Mouse (Mus musculus): ENCODE measurements around the gene Mcm5.
A peak's percentile ranks its signal among the peaks of the same experiment; 100 is the strongest.

Mcm5 gene

DNA sequence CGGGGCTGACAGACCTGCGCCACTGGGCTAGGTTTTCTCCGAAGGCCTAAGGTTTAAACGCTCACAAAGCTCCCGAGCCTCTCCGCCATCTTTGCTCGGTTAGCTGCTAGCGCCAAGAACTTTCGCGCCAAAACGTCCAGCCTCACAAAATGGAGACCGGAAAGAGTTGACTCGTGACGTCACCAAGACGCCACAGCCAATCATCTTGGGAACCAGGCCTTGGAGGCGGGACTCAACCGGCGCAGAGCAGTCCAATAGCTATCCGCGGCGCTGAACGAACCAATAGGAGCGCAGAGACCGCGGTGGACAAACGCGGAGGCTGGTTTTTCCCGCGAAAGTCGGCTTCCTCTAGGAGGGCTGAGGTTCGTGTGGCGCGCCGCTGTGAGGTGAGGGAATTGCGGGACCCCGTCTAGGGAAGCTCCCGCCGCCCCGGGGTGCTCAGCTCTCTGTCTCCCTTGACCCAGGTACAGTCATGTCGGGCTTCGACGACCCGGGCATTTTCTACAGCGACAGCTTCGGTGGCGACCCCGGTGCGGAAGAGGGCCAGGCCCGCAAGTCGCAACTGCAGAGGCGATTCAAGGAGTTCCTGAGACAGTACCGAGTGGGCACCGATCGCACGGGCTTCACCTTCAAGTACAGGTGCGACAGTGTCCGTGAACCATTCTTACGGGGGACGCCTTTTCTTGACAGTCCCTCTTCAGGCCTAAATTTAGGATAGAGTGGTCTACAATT is at the start of gene Mcm5:
Mcm5 (plus strand) TSS at position 334 of the 732 bp plus-strand sequence.
- DNase-seq (ENCODE audit: low spot score in 2 of 2): peak; percentile 98

DNA sequence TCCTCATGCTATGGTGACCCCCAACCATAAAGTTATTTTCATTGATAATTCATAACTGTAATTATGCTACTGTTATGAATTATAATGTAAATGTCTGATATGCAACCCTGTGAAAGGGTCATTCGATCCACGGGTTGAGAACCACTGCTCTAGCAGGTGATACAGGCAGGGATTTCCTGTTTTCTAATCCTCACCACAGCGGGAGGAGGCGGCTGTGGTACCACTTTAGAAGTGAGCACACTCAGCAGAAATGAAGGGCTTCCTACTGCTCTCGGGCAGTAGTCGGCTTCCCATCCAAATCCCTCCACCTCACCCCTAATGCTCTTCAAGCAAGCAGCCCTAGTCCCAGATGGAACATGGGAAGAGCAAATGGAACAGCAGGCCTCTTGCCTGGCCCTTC is 49.3 kb upstream of the Mcm5 start:
- DNase-seq (ENCODE audit: low spot score in 2 of 2): no peak

DNA sequence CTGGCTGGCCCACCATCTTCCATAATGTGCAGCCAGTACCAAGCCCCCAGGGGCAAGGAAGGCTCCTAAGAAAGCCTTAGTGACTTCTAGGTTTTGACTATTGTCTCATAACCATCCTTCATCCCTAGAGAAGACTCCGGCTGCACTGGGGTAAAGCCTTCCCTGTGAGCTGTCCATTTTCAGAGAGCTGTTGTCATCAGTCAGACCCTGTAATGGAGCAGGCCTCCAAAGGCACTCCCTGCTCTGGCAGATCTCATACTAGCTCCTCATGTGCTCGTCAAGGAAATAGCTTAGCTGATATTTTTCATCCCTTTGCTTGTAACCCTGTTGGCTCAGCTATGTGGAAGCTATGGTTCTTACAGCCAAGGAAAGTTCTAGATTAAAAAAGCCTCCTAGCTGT is 48.6 kb upstream of the Mcm5 start:
- DNase-seq (ENCODE audit: low spot score in 2 of 2): no peak

DNA sequence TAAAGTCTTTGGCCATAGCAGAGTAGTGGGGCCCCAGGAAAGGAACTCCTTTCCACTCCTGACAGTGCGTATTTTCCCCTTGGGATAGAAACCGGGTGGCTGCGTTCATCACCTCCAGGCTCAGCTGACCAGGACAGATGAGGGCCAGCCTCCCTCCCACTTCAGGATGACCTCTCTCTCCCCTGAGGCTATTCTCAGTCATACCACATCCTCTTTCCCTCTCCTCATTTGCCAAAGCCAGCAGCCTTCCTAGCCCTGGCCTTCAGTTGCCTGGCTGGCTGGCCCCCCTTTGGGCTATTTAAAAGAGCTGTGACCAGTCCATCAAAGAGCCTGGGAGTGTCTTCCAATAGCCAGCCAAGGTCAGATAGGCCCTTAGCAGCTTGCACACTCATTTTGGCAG is 46.1 kb upstream of the Mcm5 start:
- DNase-seq (ENCODE audit: low spot score in 2 of 2): no peak

DNA sequence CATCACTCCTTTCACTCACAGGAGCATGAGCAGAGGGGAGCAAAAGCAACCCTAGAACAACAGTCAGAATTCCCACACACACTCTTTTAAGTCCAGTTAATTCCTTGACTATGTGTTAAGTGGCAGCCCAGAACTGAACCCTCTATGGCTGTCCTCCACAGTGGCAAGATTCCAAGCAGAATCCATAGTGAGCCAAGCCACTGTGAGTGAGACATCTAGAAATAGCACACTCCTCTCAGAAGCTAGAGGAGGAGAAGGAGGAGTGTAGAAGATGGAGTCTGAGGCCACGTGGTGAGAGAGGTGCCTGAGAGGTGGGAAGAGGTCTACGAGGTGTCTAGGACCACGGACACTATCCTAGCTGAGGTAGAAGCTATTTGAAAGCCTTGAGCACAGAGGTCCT is 44.6 kb upstream of the Mcm5 start:
- no peak for DNase-seq (ENCODE audit: low spot score in 2 of 2)

DNA sequence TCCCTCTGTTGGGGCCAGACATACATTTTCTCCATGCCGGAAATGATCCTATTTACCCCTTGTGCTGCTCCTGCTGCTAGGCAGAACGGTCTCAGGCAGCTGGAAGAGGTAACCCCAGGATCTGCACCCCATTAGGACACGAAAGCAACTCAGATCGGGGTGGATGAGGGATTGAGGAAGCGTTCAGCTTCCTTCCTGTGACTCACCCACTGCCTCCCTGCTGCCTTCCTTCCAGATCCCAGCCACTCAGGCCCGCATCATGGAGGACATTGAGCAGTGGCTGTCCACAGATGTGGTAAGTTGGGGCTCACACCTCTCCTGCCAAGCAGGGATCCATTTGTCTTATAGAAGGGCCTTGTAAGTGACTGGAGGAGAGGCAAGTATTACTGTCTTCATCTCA is 42.1 kb upstream of the Mcm5 start:
- no peak for DNase-seq (ENCODE audit: low spot score in 2 of 2)

DNA sequence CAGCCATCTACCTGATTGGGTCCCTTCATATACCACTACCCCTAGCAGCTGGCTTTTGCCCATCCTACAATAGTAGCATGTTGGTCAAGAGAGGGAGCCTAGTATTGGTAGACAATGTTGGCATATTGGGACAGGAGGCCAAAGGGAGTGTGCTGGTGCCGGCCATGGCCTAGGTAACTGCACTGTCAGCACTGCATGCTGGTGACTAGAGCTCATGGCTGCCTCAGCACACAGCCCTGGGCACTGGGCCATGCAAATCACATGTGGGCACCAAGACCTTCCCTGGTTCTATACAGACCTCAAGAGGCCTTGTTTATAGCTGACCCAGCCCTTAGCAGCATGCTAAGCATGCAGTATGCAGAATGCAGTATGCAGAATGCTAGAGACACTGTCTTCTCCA is 39.1 kb upstream of the Mcm5 start:
- no peak for DNase-seq (ENCODE audit: low spot score in 2 of 2)

DNA sequence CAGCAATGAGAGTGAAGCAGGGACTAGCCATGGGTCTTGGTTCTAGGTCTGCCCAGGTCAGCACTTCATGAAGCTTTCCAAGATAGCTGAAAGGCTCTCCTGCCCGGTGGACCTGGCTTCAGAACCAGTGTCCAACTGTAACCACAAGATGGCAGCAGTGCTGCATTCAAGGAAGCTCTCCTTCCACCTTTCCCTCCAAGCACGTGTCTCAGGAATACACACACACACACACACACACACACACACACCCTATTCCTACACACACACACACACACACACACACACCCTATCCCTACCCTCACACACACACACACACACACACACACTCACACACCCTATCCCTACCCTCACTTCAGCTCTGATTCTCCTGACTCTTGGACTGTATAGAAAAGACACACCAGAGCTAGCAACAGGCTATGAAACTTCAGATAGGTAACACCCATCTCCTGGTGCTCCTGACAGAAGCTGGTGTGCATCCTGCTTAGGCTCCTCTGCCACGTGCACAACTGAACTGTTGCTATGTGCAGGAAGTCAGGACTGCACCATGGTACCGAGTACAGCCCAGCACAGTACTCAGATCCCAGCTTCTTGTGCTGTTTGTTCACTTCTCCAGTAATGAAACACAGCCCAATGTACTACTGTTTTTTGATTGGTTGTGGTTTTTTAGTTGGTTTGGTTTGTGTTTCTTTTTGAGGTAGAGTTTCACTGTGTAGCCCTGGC is 37.6 kb upstream of the Mcm5 start:
- DNase-seq (ENCODE audit: low spot score in 2 of 2): peak; percentile 25 to 74

DNA sequence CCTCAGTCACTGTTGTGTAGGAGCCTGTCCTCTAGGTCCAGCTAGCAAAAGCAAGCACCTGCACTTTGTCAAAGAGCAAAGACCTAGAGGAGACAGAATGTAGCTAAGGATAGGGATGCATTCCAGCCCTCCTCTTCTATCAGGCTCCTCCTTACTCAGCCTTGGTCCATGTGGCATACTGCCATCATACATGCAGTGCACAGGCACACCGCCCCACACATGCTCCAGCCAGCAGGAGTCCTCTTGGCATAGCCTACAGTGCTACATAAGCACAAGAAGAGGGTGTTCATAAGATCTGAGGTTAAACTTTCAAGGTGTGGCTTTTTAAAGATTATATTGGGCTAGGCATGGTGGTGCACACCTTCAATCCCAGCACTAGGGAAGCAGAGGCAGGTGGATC is 34.5 kb upstream of the Mcm5 start:
- no peak for DNase-seq (ENCODE audit: low spot score in 2 of 2)

DNA sequence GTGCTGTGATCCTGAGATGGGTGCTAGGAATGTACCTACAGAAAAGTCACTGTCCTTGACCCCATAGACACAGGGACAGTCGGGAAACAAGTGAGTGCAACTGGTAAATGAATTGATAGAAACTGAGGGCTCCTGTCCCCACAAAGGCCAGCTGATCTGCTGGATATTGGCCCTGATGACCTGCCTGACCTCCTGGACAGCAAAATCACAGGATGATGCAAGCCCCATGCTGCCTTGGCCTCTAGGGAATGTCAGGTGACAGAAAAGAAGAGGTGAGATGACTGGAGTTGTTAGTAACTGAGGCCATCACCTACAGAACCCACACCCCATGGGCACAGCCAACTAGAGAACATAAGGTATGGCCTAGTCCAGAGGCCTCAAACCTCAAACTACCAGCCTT is 31.2 kb upstream of the Mcm5 start:
- DNase-seq (ENCODE audit: low spot score in 2 of 2): no peak

DNA sequence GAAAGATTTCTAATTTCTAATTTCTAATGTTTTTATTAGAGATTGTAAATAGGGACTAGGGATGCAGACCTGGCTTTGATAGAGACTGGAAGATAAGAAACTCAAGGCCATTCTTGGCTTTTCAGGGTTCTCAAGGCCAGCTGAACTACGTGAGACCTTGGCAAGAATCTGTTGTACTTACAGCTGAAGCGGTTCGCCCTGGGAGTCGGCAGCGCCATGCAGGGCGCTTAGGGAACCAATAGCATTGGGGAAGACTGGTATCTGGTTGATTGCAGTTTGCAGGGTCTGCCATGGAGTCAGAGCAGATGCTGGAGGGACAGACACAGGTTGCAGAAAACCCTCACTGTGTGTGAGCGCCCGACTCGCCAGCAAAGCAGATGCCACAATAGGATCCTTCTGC is 30.5 kb upstream of the Mcm5 start:
- no peak for DNase-seq (ENCODE audit: low spot score in 2 of 2)

DNA sequence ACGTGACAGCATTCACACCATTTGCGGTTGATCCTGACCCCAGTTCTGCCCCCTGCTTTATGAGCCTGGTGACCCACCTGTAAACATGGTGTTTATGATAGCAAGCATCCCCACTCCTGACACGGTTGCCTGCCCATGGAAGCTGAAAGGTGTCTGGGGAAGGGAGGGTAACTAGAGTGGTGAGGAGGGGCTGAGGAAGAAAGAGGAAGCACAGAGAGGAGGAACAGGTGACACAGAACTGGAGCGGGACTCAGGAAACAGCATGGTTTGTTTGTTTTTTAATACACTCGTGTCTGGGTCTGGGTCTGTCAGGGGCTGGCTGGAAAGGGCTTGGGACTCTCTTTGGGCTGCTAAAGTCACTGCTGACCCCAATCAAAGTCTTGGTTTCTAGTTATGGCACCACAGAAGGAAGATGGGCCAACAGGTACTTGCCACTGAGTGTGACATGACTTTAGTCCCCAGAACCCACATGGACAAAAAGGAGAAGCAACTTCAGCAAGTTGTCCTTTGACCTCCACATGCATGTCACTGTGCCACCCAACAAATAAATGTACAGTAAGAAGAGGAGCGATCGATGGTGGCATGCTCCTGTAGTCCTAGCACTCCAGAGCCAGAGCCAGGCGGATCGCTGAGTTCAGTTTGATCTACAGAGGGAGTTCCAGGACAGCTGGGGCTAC is 27.9 kb upstream of the Mcm5 start:
- DNase-seq (ENCODE audit: low spot score in 2 of 2): no peak

DNA sequence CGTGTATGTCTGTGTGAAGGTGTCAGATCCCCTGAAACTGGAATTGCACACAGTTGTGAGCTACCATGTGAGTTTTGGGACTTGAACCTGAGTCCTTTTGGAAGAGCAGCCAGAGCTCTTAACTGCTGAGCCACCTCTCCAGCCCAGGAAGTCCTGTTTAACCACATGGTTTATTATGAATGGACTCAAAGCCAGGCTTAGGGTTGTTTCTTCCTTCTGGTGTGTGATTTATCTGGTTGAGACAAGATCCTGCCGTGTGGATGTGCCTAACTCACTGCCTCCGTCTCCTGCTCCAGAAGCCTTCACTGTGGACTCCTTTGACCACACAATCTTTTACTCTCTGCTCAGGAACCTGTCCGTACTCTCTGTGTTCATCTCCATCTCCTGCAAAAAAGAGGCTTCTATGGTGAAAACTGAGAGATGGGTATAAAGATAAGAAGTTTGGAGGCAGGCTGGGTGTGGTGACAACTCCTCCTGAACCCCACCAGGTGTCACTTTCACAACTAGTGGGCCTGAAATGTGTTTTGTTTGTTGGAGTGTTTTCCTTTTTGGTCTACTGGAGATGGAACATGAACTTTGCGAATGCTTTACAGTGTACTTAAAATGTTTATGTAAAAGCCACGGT is 27.1 kb upstream of the Mcm5 start:
- DNase-seq (ENCODE audit: low spot score in 2 of 2): no peak

DNA sequence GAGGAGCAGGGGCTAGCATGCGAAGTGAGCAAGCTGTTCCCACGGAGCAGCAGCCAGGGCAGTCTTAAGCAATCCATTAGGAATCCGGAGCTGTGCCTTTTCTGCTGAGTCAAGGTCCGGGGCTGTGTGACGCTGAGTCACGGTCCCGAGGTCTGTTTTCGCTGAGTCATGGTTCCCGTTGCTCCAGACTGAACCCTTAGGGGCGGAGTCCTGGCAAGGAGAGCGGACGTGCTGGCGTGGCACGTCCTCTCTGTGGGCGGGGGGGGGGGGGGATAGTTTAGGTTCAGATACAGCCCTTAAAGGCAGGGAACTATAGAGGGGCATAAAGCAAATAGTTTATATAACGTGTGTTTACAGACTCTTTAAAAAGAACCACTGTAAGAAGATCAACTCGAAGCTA is 25.5 kb upstream of the Mcm5 start:
- peak; percentile 63 to 65 for DNase-seq (ENCODE audit: low spot score in 2 of 2)

DNA sequence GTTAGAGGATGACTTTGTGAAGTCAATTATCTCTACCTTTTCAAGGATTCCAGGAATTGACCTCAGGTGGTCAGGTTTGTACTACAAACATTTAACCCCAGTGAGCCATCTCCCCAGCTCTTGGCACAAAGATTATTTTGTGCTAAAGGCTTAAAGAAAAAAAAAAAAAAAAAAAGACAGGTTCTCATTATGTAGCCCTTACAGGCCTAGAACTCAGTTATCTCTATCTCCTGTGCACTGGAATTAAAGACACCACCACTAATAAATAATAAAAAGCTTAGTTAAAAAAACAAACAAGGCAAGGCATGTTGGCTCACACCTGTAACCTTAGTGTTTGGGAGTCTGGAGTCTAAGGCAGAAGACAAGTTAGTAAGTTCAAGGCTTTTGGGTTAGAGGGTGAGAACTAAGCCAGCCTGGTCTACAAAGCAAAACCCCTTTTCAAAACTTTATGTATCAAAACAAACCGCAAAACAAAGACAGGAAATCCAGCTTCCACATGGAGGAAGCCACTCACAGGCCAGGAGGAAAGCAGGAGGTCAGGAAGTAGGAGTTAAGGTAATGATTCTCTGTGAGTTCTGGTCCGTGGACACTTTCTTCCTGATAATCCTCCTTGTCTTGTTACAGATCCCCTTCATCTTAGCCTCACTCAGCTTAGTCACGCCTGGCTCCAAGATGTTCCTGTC is 24.8 kb upstream of the Mcm5 start:
- DNase-seq (ENCODE audit: low spot score in 2 of 2): no peak

DNA sequence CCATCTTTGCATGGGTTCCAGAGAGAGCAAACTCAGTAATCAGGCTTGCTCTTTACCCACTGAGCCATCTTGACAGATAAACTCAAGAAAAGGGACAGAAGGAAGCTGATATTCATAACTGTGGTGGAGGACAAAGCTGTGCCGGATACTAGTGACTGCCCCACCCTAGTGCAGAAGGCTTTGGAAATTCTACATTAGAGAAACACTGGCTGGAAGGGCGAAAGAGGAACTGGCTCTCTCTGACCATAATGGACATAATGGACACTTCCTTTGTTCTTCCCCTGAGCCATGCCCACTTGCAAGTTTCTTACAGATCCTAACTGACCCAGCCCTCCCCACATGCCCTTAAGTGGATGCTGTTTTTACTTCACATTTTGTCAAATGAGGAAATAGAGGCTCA is 23.4 kb upstream of the Mcm5 start:
- DNase-seq (ENCODE audit: low spot score in 2 of 2): no peak

DNA sequence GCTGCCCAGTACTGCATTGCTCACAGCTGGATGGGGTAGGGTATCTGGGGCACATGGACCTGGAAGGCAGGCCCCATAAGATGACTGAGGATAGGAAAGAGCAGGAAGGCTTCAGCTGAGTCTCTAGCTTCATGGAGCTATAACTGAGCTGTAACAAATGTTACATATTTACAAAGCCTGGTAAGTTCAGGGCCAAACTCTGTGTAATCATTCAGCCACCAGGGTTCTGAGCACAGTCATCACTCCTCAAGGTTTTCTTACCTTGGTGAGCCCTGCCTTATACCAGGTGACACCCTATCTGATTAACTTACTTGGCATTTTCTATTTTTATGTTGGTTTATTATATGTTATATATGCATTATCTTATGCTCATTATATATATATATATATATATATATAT is 22.2 kb upstream of the Mcm5 start:
- DNase-seq (ENCODE audit: low spot score in 2 of 2): no peak

DNA sequence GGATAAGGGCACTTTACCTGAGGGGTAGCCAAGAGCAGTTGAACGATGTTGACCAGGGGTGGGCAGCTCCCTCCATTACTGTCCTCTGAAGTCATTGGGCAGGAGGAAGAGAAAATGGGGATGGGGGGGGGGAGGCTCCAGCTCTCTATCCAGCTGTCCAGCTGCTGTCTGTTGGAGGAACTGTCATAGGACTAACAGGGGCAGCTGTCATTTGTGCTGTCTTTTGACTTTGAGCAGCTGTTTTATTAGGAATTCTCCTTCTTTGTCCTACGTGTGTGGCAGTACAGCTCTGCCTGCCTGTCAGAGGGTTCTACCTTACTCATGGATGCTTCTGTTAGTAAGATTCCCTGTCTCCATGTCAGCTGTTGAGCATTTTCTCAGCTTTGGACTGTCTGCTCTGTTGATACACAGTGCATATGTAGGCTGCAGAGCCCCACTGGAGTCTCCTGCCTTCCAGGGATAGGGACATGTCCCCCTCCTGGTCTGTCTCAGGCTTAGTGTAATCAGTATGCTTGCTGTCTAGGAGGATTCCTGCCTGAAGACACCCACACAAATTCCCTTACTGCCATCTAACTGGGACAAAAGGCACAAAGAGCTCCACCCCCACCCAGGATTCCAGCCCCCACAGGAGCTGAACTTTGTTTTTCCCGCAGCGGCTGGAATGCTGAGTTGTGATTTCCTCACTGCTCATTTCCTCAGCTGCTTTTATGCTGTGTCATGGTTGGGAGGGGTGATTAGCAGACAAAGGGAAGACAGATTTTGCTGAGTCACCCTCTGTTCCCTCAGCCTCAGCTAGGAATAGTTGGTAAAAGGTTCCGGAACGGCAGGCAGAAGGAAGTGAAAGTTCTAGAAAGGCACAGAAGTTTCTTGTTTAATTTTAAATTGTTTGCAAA is 20.1 kb upstream of the Mcm5 start:
- no peak for DNase-seq (ENCODE audit: low spot score in 2 of 2)

DNA sequence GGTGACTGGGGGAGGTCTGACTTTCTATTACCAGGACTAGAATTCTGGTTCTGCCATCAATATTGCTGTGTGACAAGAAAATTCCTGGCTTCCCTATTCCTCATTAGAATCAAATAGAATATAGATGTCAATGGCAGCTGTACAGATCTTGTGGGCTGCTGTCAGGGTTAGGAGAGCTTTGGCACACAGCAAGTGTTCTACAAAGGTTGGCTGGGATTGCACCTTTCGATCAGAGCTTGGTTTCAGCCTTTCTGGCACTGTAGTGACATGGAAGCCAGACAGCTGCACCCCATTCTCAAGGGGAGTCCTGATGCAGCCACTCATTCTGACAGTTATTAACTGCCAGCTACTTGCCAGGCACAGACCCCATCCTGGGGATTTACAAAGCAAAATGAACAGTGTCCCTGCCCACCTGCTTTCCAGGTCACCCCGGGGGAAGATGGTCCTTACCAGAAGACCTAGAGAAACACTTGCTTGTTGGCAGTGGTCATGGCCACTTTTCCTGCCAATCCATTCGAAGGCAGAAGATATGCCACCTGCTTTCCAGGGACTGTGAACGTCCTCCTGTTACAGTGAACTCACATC is 18.5 kb upstream of the Mcm5 start:
- no peak for DNase-seq (ENCODE audit: low spot score in 2 of 2)

DNA sequence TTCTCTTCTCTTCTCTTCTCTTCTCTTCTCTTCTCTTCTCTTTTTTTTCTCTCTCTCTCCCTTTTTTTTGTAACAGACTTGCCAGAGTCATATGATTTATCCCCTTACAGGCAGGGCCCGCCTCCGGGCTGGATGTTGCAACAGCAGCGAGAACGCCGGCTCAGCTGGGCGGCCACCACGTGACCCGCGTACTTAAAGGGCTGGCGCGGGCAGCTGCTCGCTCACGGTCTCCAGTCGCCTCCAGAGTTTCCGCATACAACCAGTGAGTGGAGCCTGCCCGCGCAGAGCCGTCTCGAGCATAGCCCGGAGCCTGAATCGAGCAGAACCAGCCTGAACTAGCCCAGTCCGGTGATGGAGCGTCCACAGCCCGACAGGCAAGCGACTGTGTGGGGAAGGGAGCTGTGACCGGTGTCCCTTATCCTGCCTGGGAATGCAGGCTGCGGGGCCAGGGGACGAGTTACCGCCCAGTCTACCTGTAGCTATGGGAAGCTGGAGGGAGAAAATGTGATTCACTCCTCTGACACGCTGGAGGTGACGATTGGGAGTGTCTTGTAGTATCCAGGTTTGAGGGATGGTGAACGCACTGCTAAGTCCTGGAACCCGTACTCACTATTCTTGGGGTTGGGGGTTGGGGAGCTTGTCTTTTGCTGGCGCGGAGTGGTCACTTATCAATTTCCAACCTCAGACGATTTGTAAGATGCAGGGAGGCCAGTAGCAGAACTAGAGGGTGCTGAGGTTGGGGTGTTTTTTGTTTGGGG is 15.8 kb upstream of the Mcm5 start, which contains the start of gene Hmox1:
Hmox1 (plus strand) TSS at position 223 of the 758 bp plus-strand sequence.
- DNase-seq (ENCODE audit: low spot score in 2 of 2): peak; percentile 67 to 74
